Mouse (Mus musculus): ENCODE results near the gene Plbd2. TPM values are rescaled to one million over a fixed set of nuclear protein-coding genes. Genes with fewer than 3 reads are reported as not detected.

Plbd2 gene
- polyA plus RNA-seq, 2 experiments, result 4.3 to 10.3 TPM

DNA sequence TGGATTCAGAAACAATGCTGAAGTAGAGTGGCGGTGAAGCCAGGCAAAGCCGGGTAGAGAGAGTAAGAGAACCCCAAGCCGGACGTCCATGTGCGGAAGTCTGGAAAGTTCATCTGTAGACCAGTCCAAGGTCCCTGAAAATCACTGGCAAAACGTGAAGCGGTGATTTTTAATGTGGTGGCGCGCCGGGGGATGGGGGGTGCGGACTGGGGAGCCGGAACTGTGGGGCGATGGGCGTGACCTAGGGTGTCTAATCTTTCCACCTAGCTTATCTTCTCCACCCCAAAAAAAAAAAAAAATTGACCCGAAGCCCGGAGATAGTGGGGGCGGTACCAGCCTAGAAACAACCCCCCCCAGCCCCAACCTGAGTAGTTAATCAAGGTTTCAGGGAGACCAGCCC, 65.9 kb downstream of the Plbd2 start:
- DNase-seq (ENCODE audit: low read depth in 3 of 3, low spot score in 3 of 3) (no peak), ATAC-seq (ENCODE audit: insufficient read depth) (no peak)
- WGBS (ENCODE audit: insufficient replicate concordance), result 2% methylated on average over 17 of the region's 17 CpGs
- Histone ChIP-seq H3K9me3 (ENCODE audit: control insufficient read depth, low read length) (no peaks in the 10 kb centered on the region), H3K36me3 (replicated peaks; ENCODE audit: control insufficient read depth, insufficient read depth, low read depth) (no peaks in the 10 kb centered on the region), H3K4me1 (replicated peaks; ENCODE audit: control insufficient read depth in 2 of 2, insufficient read depth in 2 of 2, low read length in 1 of 2) (no peaks in the 10 kb centered on the region), H3K4me2 (ENCODE audit: low read depth) (no peak overlapping the region), H3K4me3 (ENCODE audit: insufficient read depth in 1 of 2, low read depth in 2 of 2, low read length in 2 of 2) (no peak overlapping the region), H3K9ac (replicated peaks) (no peak overlapping the region), H3K27ac (no peak overlapping the region), H3K27me3 (ENCODE audit: control insufficient read depth, insufficient read depth, low read length) (peaks cover 86% of the 10 kb centered on the region)
- TF ChIP-seq EP300 (IDR thresholded peaks at IDR 0.05; ENCODE audit: low read depth), result no peak
- TF ChIP-seq CTCF (IDR thresholded peaks at IDR 0.05; ENCODE audit: low read depth), result no peak

GRCm38 (mm10) chr5:120436885-120437495, 66.4 kb downstream of the Plbd2 start:
- ATAC-seq (ENCODE audit: insufficient read depth) (no peak), DNase-seq (ENCODE audit: low read depth in 3 of 3, low spot score in 3 of 3) (no peak)
- Histone ChIP-seq H3K9ac (replicated peaks) (no peak overlapping the region), H3K27ac (no peak overlapping the region), H3K4me3 (ENCODE audit: insufficient read depth in 1 of 2, low read depth in 2 of 2, low read length in 2 of 2) (no peak overlapping the region), H3K36me3 (replicated peaks; ENCODE audit: control insufficient read depth, insufficient read depth, low read depth) (no peaks in the 10 kb centered on the region), H3K9me3 (ENCODE audit: control insufficient read depth, low read length) (no peaks in the 10 kb centered on the region), H3K4me1 (replicated peaks; ENCODE audit: control insufficient read depth in 2 of 2, insufficient read depth in 2 of 2, low read length in 1 of 2) (no peaks in the 10 kb centered on the region), H3K4me2 (ENCODE audit: low read depth) (no peak overlapping the region), H3K27me3 (ENCODE audit: control insufficient read depth, insufficient read depth, low read length) (peaks cover 91% of the 10 kb centered on the region)
- 2% methylated on average over 18 of the region's 18 CpGs for WGBS (ENCODE audit: insufficient replicate concordance)
- TF ChIP-seq CTCF (IDR thresholded peaks at IDR 0.05; ENCODE audit: low read depth) (no peak), EP300 (IDR thresholded peaks at IDR 0.05; ENCODE audit: low read depth) (no peak)

DNA sequence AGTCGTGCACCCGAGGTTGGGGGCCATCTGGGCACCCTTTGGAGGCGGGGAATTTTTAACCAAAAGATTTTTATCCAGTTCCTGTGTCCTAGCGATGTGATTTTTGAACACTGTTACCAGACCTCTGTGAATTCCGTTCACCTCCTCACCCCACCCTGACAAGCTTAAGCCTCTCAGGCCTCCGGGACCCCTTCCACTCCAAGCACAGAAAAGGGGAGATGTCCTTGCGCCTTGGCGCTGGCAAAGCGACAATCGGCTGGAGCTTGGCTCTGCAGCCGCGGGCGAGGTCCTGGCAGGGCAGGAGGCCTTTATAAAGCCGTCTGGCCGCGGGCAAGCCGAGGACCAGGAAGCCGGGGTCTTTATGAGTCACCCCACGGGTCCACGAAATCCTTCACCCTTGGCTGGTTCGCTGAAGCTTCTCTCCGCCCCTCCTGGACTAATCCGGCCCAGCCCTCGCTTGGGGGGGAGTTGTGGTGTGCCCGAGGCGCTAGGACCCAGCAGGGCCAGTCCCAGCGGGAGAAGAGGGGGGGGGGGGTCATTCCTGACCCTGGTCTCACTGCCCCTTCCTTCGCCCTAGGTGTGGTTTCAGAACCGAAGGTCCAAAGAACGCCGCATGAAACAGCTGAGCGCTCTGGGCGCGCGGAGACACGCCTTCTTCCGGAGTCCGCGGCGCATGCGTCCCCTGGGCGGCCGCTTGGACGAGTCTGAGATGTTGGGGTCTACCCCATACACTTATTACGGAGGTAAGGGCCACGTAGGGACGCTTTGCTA, 67.5 kb downstream of the Plbd2 start:
- DNase-seq (ENCODE audit: low read depth in 3 of 3, low spot score in 3 of 3) (no peak), ATAC-seq (ENCODE audit: insufficient read depth) (no peak)
- WGBS (ENCODE audit: insufficient replicate concordance), result 2% methylated on average over 45 of the region's 47 CpGs
- H3K4me3 ChIP-seq (ENCODE audit: insufficient read depth in 1 of 2, low read depth in 2 of 2, low read length in 2 of 2), result no peak overlapping the region
- no peaks in the 10 kb centered on the region for H3K36me3 ChIP-seq (replicated peaks; ENCODE audit: control insufficient read depth, insufficient read depth, low read depth)
- no peaks in the 10 kb centered on the region for H3K9me3 ChIP-seq (ENCODE audit: control insufficient read depth, low read length)
- H3K4me1 ChIP-seq (replicated peaks; ENCODE audit: control insufficient read depth in 2 of 2, insufficient read depth in 2 of 2, low read length in 1 of 2), result no peaks in the 10 kb centered on the region
- H3K27me3 ChIP-seq (ENCODE audit: control insufficient read depth, insufficient read depth, low read length), result peaks cover 98% of the 10 kb centered on the region
- peak overlapping the region; percentile 43 for H3K4me2 ChIP-seq (ENCODE audit: low read depth)
- no peak for TF ChIP-seq CTCF (IDR thresholded peaks at IDR 0.05; ENCODE audit: low read depth)
- H3K27ac ChIP-seq, result no peak overlapping the region
- no peak overlapping the region for H3K9ac ChIP-seq (replicated peaks)

GRCm38 (mm10) chr5:120435006-120435681, 68.3 kb downstream of the Plbd2 start:
- 2% methylated on average over 44 of the region's 44 CpGs for WGBS (ENCODE audit: insufficient replicate concordance)
- no peak overlapping the region for H3K4me2 ChIP-seq (ENCODE audit: low read depth)
- no peaks in the 10 kb centered on the region for H3K4me1 ChIP-seq (replicated peaks; ENCODE audit: control insufficient read depth in 2 of 2, insufficient read depth in 2 of 2, low read length in 1 of 2)
- H3K36me3 ChIP-seq (replicated peaks; ENCODE audit: control insufficient read depth, insufficient read depth, low read depth), result no peaks in the 10 kb centered on the region
- peaks cover 98% of the 10 kb centered on the region for H3K27me3 ChIP-seq (ENCODE audit: control insufficient read depth, insufficient read depth, low read length)
- ATAC-seq (ENCODE audit: insufficient read depth) (no peak), DNase-seq (ENCODE audit: low read depth in 3 of 3, low spot score in 3 of 3) (no peak)
- no peak overlapping the region for H3K9ac ChIP-seq (replicated peaks)
- no peak overlapping the region for H3K4me3 ChIP-seq (ENCODE audit: insufficient read depth in 1 of 2, low read depth in 2 of 2, low read length in 2 of 2)
- H3K9me3 ChIP-seq (ENCODE audit: control insufficient read depth, low read length), result no peaks in the 10 kb centered on the region
- TF ChIP-seq EP300 (IDR thresholded peaks at IDR 0.05; ENCODE audit: low read depth) (no peak), CTCF (IDR thresholded peaks at IDR 0.05; ENCODE audit: low read depth) (no peak)
- H3K27ac ChIP-seq, result no peak overlapping the region

GRCm38 (mm10) chr5:120434231-120434735, 69.1 kb downstream of the Plbd2 start:
- Histone ChIP-seq H3K9ac (replicated peaks) (no peak overlapping the region), H3K27me3 (ENCODE audit: control insufficient read depth, insufficient read depth, low read length) (peaks cover 98% of the 10 kb centered on the region), H3K4me1 (replicated peaks; ENCODE audit: control insufficient read depth in 2 of 2, insufficient read depth in 2 of 2, low read length in 1 of 2) (no peaks in the 10 kb centered on the region), H3K36me3 (replicated peaks; ENCODE audit: control insufficient read depth, insufficient read depth, low read depth) (no peaks in the 10 kb centered on the region), H3K4me2 (ENCODE audit: low read depth) (no peak overlapping the region), H3K27ac (no peak overlapping the region), H3K9me3 (ENCODE audit: control insufficient read depth, low read length) (no peaks in the 10 kb centered on the region), H3K4me3 (ENCODE audit: insufficient read depth in 1 of 2, low read depth in 2 of 2, low read length in 2 of 2) (no peak overlapping the region)
- TF ChIP-seq EP300 (IDR thresholded peaks at IDR 0.05; ENCODE audit: low read depth) (no peak), CTCF (IDR thresholded peaks at IDR 0.05; ENCODE audit: low read depth) (no peak)
- 3% methylated on average over 21 of the region's 21 CpGs for WGBS (ENCODE audit: insufficient replicate concordance)
- DNase-seq (ENCODE audit: low read depth in 3 of 3, low spot score in 3 of 3), result no peak
- no peak for ATAC-seq (ENCODE audit: insufficient read depth)

Other genes starting within 250 kb of the Plbd2 start
- gene Lhx5, start 71.9 kb downstream of the Plbd2 start, polyA plus RNA-seq (2012; rRNA removed), result 0.02 TPM in 1 of 2 replicates, not detected in the other
- gene Lhx5, start 71.9 kb downstream of the Plbd2 start, polyA plus RNA-seq (2014; fragmentation: Nextera tagmentation; extraction: Ambion mirVana), result not detected in 2 replicates
- 0.78 and 0.93 TPM in 2 replicates for gene Sdsl, start 30.8 kb downstream of the Plbd2 start, polyA plus RNA-seq (2012; rRNA removed)
- gene Sdsl, start 30.8 kb downstream of the Plbd2 start, polyA plus RNA-seq (2014; fragmentation: Nextera tagmentation; extraction: Ambion mirVana), result 1.2 and 2.0 TPM in 2 replicates
- 0.13 and 0.61 TPM in 2 replicates for gene Sds, start 27.1 kb downstream of the Plbd2 start, polyA plus RNA-seq (2012; rRNA removed)
- 0.15 and 0.22 TPM in 2 replicates for gene Sds, start 27.1 kb downstream of the Plbd2 start, polyA plus RNA-seq (2014; fragmentation: Nextera tagmentation; extraction: Ambion mirVana)
- gene Slc8b1, start 7.5 kb upstream of the Plbd2 start, polyA plus RNA-seq (2012; rRNA removed), result 5.2 TPM in 2 replicates
- 1.4 and 2.6 TPM in 2 replicates for gene Slc8b1, start 7.5 kb upstream of the Plbd2 start, polyA plus RNA-seq (2014; fragmentation: Nextera tagmentation; extraction: Ambion mirVana)
- gene Tpcn1, start 85.0 kb upstream of the Plbd2 start, polyA plus RNA-seq (2012; rRNA removed), result 19.3 and 19.8 TPM in 2 replicates
- 17.8 and 18.2 TPM in 2 replicates for gene Tpcn1, start 85.0 kb upstream of the Plbd2 start, polyA plus RNA-seq (2014; fragmentation: Nextera tagmentation; extraction: Ambion mirVana)
- gene Iqcd, start 85.4 kb upstream of the Plbd2 start, polyA plus RNA-seq (2012; rRNA removed), result 0.91 and 2.0 TPM in 2 replicates
- 1.0 and 1.4 TPM in 2 replicates for gene Iqcd, start 85.4 kb upstream of the Plbd2 start, polyA plus RNA-seq (2014; fragmentation: Nextera tagmentation; extraction: Ambion mirVana)
- gene Rita1, start 109.0 kb upstream of the Plbd2 start, polyA plus RNA-seq (2012; rRNA removed), result 5.2 and 5.9 TPM in 2 replicates
- 2.1 and 2.8 TPM in 2 replicates for gene Rita1, start 109.0 kb upstream of the Plbd2 start, polyA plus RNA-seq (2014; fragmentation: Nextera tagmentation; extraction: Ambion mirVana)
- gene Ddx54, start 109.1 kb upstream of the Plbd2 start, polyA plus RNA-seq (2012; rRNA removed), result 9.9 and 12.4 TPM in 2 replicates
- 9.9 and 10.1 TPM in 2 replicates for gene Ddx54, start 109.1 kb upstream of the Plbd2 start, polyA plus RNA-seq (2014; fragmentation: Nextera tagmentation; extraction: Ambion mirVana)
- gene Cfap73, start 130.6 kb upstream of the Plbd2 start, polyA plus RNA-seq (2012; rRNA removed), result not detected in 2 replicates
- not detected in 2 replicates for gene Cfap73, start 130.6 kb upstream of the Plbd2 start, polyA plus RNA-seq (2014; fragmentation: Nextera tagmentation; extraction: Ambion mirVana)
- 0.10 and 0.18 TPM in 2 replicates for gene Rasal1, start 145.2 kb upstream of the Plbd2 start, polyA plus RNA-seq (2012; rRNA removed)
- 0.17 TPM in 1 of 2 replicates, not detected in the other for gene Rasal1, start 145.2 kb upstream of the Plbd2 start, polyA plus RNA-seq (2014; fragmentation: Nextera tagmentation; extraction: Ambion mirVana)
- gene Dtx1, start 208.3 kb upstream of the Plbd2 start, polyA plus RNA-seq (2012; rRNA removed), result 0.03 and 0.41 TPM in 2 replicates
- 0.05 TPM in 1 of 2 replicates, not detected in the other for gene Dtx1, start 208.3 kb upstream of the Plbd2 start, polyA plus RNA-seq (2014; fragmentation: Nextera tagmentation; extraction: Ambion mirVana)
- 0.81 and 1.1 TPM in 2 replicates for gene Oas2, start 246.2 kb upstream of the Plbd2 start, polyA plus RNA-seq (2012; rRNA removed)
- gene Oas2, start 246.2 kb upstream of the Plbd2 start, polyA plus RNA-seq (2014; fragmentation: Nextera tagmentation; extraction: Ambion mirVana), result 0.47 and 0.54 TPM in 2 replicates

All from liver, embryonic 14.5 days (tissue).